Mouse (Mus musculus): Measurements from ENCODE around the gene Kmt2b. TPM values are rescaled to one million over a fixed set of nuclear protein-coding genes. Genes with fewer than 3 reads are reported as not detected.
A peak's percentile ranks its signal among the peaks of the same experiment; 100 is the strongest.

Kmt2b gene
- total and polyA plus RNA-seq, 3 experiments, result 15.6 to 25.6 (median 15.9) TPM

GRCm38 (mm10) chr7:30551445-30552101, 37.0 kb downstream of the Kmt2b start:
- peak; percentile 77 for TF ChIP-seq CTCF (IDR thresholded peaks at IDR 0.05)
- no peak for TF ChIP-seq POLR2A (IDR thresholded peaks at IDR 0.05; ENCODE audit: insufficient read depth, low read depth, low read length)
- peak; percentile 19; the same call in 1 of the 2 replicates for TF ChIP-seq EP300 (IDR thresholded peaks at IDR 0.05; ENCODE audit: insufficient read depth, low read depth, low read length)
- intact Hi-C loops (cut with DNase I), result loop anchor here (2.0 kb wide), 1 partner anchor 17 kb away; the partner anchor contains the start of gene Arhgap33
- WGBS, result 2% methylated on average over 10 of the region's 10 CpGs
- Histone ChIP-seq H3K79me2 (replicated peaks; ENCODE audit: control insufficient read depth, insufficient read depth, low read length) (no peaks in the 10 kb centered on the region), H3K9ac (ENCODE audit: low read depth, low read length) (peak overlapping the region; percentile 78), H3K4me3 (peak overlapping the region; percentile 60), H3K36me3 (ENCODE audit: control insufficient read depth, insufficient read depth, low read length) (no peaks in the 10 kb centered on the region), H3K27ac (peak overlapping the region; percentile 99), H3K4me1 (ENCODE audit: control insufficient read depth, insufficient read depth, low read length) (no peaks in the 10 kb centered on the region; the same call in 1 of the 2 replicates), H3K27me3 (ENCODE audit: control insufficient read depth, insufficient read depth, low read length) (no peaks in the 10 kb centered on the region)
- no peak for DNase-seq

GRCm38 (mm10) chr7:30550603-30551002, 37.9 kb downstream of the Kmt2b start:
- no peak overlapping the region for H3K4me3 ChIP-seq
- H3K4me1 ChIP-seq (ENCODE audit: control insufficient read depth, insufficient read depth, low read length), result no peaks in the 10 kb centered on the region; the same call in 1 of the 2 replicates
- no peak overlapping the region for H3K27ac ChIP-seq
- H3K27me3 ChIP-seq (ENCODE audit: control insufficient read depth, insufficient read depth, low read length), result no peaks in the 10 kb centered on the region
- no peaks in the 10 kb centered on the region for H3K36me3 ChIP-seq (ENCODE audit: control insufficient read depth, insufficient read depth, low read length)
- no peak for TF ChIP-seq EP300 (IDR thresholded peaks at IDR 0.05; ENCODE audit: insufficient read depth, low read depth, low read length)
- intact Hi-C loops (cut with DNase I), result loop anchor here (2.0 kb wide), 1 partner anchor 16 kb away; the partner anchor contains the start of gene Arhgap33
- H3K9ac ChIP-seq (ENCODE audit: low read depth, low read length), result no peak overlapping the region
- no peak for DNase-seq
- WGBS, result 93% methylated on average over 1 of the region's 1 CpGs
- no peaks in the 10 kb centered on the region for H3K79me2 ChIP-seq (replicated peaks; ENCODE audit: control insufficient read depth, insufficient read depth, low read length)

GRCm38 (mm10) chr7:30549880-30550279, 38.6 kb downstream of the Kmt2b start:
- Histone ChIP-seq H3K36me3 (ENCODE audit: control insufficient read depth, insufficient read depth, low read length) (no peaks in the 10 kb centered on the region), H3K9ac (ENCODE audit: low read depth, low read length) (no peak overlapping the region), H3K79me2 (replicated peaks; ENCODE audit: control insufficient read depth, insufficient read depth, low read length) (no peaks in the 10 kb centered on the region), H3K4me1 (ENCODE audit: control insufficient read depth, insufficient read depth, low read length) (no peaks in the 10 kb centered on the region; the same call in 1 of the 2 replicates), H3K4me3 (no peak overlapping the region), H3K27me3 (ENCODE audit: control insufficient read depth, insufficient read depth, low read length) (no peaks in the 10 kb centered on the region), H3K27ac (no peak overlapping the region)
- DNase-seq, result no peak
- TF ChIP-seq POLR2A (IDR thresholded peaks at IDR 0.05; ENCODE audit: insufficient read depth, low read depth, low read length) (no peak), EP300 (IDR thresholded peaks at IDR 0.05; ENCODE audit: insufficient read depth, low read depth, low read length) (no peak), CTCF (IDR thresholded peaks at IDR 0.05) (no peak)
- intact Hi-C loops (cut with DNase I), result loop anchor here (2.0 to 5.0 kb wide), 2 partner anchors 15 to 108 kb away; partner anchors contain the start of gene Arhgap33
- WGBS, result 73% methylated on average over 2 of the region's 2 CpGs

GRCm38 (mm10) chr7:30544327-30544726, 44.2 kb downstream of the Kmt2b start:
- no peak overlapping the region for H3K4me3 ChIP-seq
- no peaks in the 10 kb centered on the region for H3K79me2 ChIP-seq (replicated peaks; ENCODE audit: control insufficient read depth, insufficient read depth, low read length)
- intact Hi-C loops (cut with DNase I), result no loop called here
- no peak overlapping the region for H3K27ac ChIP-seq
- H3K27me3 ChIP-seq (ENCODE audit: control insufficient read depth, insufficient read depth, low read length), result no peaks in the 10 kb centered on the region
- no peak for DNase-seq
- no peaks in the 10 kb centered on the region for H3K4me1 ChIP-seq (ENCODE audit: control insufficient read depth, insufficient read depth, low read length)
- no peak overlapping the region for H3K9ac ChIP-seq (ENCODE audit: low read depth, low read length)
- no peak for TF ChIP-seq POLR2A (IDR thresholded peaks at IDR 0.05; ENCODE audit: insufficient read depth, low read depth, low read length)
- no peak for TF ChIP-seq CTCF (IDR thresholded peaks at IDR 0.05)
- TF ChIP-seq EP300 (IDR thresholded peaks at IDR 0.05; ENCODE audit: insufficient read depth, low read depth, low read length), result no peak
- 86% methylated on average over 2 of the region's 2 CpGs for WGBS
- no peaks in the 10 kb centered on the region for H3K36me3 ChIP-seq (ENCODE audit: control insufficient read depth, insufficient read depth, low read length)

GRCm38 (mm10) chr7:30540572-30540971, 48.0 kb downstream of the Kmt2b start:
- no peak for DNase-seq
- intact Hi-C loops (cut with DNase I), result no loop called here
- Histone ChIP-seq H3K27me3 (ENCODE audit: control insufficient read depth, insufficient read depth, low read length) (no peaks in the 10 kb centered on the region), H3K4me1 (ENCODE audit: control insufficient read depth, insufficient read depth, low read length) (no peaks in the 10 kb centered on the region), H3K79me2 (replicated peaks; ENCODE audit: control insufficient read depth, insufficient read depth, low read length) (no peaks in the 10 kb centered on the region), H3K4me3 (no peak overlapping the region), H3K9ac (ENCODE audit: low read depth, low read length) (no peak overlapping the region), H3K36me3 (ENCODE audit: control insufficient read depth, insufficient read depth, low read length) (no peaks in the 10 kb centered on the region), H3K27ac (no peak overlapping the region)
- TF ChIP-seq EP300 (IDR thresholded peaks at IDR 0.05; ENCODE audit: insufficient read depth, low read depth, low read length), result no peak
- TF ChIP-seq POLR2A (IDR thresholded peaks at IDR 0.05; ENCODE audit: insufficient read depth, low read depth, low read length), result no peak
- TF ChIP-seq CTCF (IDR thresholded peaks at IDR 0.05), result no peak
- WGBS, result 89% methylated on average over 7 of the region's 7 CpGs

Measured in heart, adult 2 months (tissue).